Comparison of ENCODE assay signal across 12 mouse cellular contexts in genomic region chrX:129974816-129975215, GRCm38 (mm10).
DNase-seq lines count a peak whose midpoint lies in the region; ATAC-seq and TF ChIP-seq lines count a peak whose summit lies in the region.
"Had no signal": no experiment of that assay in that cellular context is flagged by ENCODE, and none has a peak within 500 bp of the region (broad histone marks: within the 10 kb centered on the region; RNA-seq: fewer than 3 reads in every experiment).

No protein-coding gene starts in this region.

- no peak overlapping the region for H3K4me2 ChIP-seq in intestine, postnatal 0 days (replicated peaks; ENCODE audit: low read depth)
- H3K4me2 ChIP-seq in intestine, embryonic 15.5 days (replicated peaks) = no peak overlapping the region
- H3K4me2 ChIP-seq: heart, embryonic 12.5 days; liver, embryonic 12.5 days; midbrain, embryonic 15.5 days had no signal

- TF ChIP-seq CTCF in intestine, postnatal 0 days (IDR thresholded peaks at IDR 0.05; ENCODE audit: low read depth) = peak; percentile 24; the same call in 1 of the 2 replicates
- TF ChIP-seq CTCF in G1E (IDR thresholded peaks at IDR 0.05; ENCODE audit: low read depth, low read length) = no peak

- H3K36me3 ChIP-seq in intestine, postnatal 0 days (ENCODE audit: control insufficient read depth, insufficient read depth) = no peaks in the 10 kb centered on the region
- no peaks in the 10 kb centered on the region for H3K36me3 ChIP-seq in intestine, embryonic 15.5 days
- no peaks in the 10 kb centered on the region for H3K36me3 ChIP-seq in G1E (replicated peaks)
- H3K36me3 ChIP-seq: heart, embryonic 12.5 days; liver, embryonic 12.5 days; midbrain, embryonic 15.5 days had no signal

- H3K4me1 ChIP-seq in intestine, postnatal 0 days (replicated peaks; ENCODE audit: control insufficient read depth, insufficient read depth, low read length) = no peaks in the 10 kb centered on the region
- no peaks in the 10 kb centered on the region for H3K4me1 ChIP-seq in intestine, embryonic 15.5 days (replicated peaks)
- no peaks in the 10 kb centered on the region for H3K4me1 ChIP-seq in G1E (ENCODE audit: insufficient read depth, low read depth, low read length)
- H3K4me1 ChIP-seq: heart, embryonic 12.5 days; liver, embryonic 12.5 days; midbrain, embryonic 15.5 days had no signal

- no peaks in the 10 kb centered on the region for H3K9me3 ChIP-seq in intestine, postnatal 0 days (ENCODE audit: control insufficient read depth)
- H3K9me3 ChIP-seq in intestine, embryonic 15.5 days = no peaks in the 10 kb centered on the region
- H3K9me3 ChIP-seq in G1E (replicated peaks) = no peaks in the 10 kb centered on the region
- H3K9me3 ChIP-seq: heart, embryonic 12.5 days; liver, embryonic 12.5 days; midbrain, embryonic 15.5 days had no signal

- peak; percentile 1 for DNase-seq in CD4-positive, CD25-positive, alpha-beta regulatory T cell, adult 2 months (ENCODE audit: low read depth, low spot score)
- no peak for DNase-seq in G1E (ENCODE audit: low spot score)
- DNase-seq in cerebellum, postnatal 25 days = peak; percentile 27 to 36
- no peak for DNase-seq in T-cell, adult 2 months (ENCODE audit: low spot score)
- no peak for DNase-seq in adrenal gland, postnatal 10 days
- DNase-seq: kidney, postnatal 4 days had no signal

- H3K27me3 ChIP-seq in intestine, postnatal 0 days (replicated peaks; ENCODE audit: control insufficient read depth, insufficient read depth, low read length) = no peaks in the 10 kb centered on the region
- H3K27me3 ChIP-seq in intestine, embryonic 15.5 days (replicated peaks) = no peaks in the 10 kb centered on the region
- no peaks in the 10 kb centered on the region for H3K27me3 ChIP-seq in G1E (ENCODE audit: insufficient read depth, low read length)
- H3K27me3 ChIP-seq: heart, embryonic 12.5 days; liver, embryonic 12.5 days; midbrain, embryonic 15.5 days had no signal

- no peak overlapping the region for H3K9ac ChIP-seq in intestine, postnatal 0 days (ENCODE audit: low read depth, low read length)
- H3K9ac ChIP-seq in intestine, embryonic 15.5 days = no peak overlapping the region
- H3K9ac ChIP-seq: heart, embryonic 12.5 days; liver, embryonic 12.5 days; midbrain, embryonic 15.5 days had no signal

- WGBS in intestine, postnatal 0 days = 70% methylated on average over 4 of the region's 4 CpGs
- 70% methylated on average over 4 of the region's 4 CpGs for WGBS in intestine, embryonic 15.5 days

- no peak overlapping the region for H3K4me3 ChIP-seq in intestine, postnatal 0 days (ENCODE audit: low read depth, low read length)
- H3K4me3 ChIP-seq in intestine, embryonic 15.5 days (replicated peaks) = no peak overlapping the region
- no peak overlapping the region for H3K4me3 ChIP-seq in G1E (ENCODE audit: low read depth, low read length)
- H3K4me3 ChIP-seq: heart, embryonic 12.5 days; liver, embryonic 12.5 days; midbrain, embryonic 15.5 days had no signal

- no peak overlapping the region for H3K27ac ChIP-seq in intestine, postnatal 0 days (ENCODE audit: low read depth, low read length)
- H3K27ac ChIP-seq in intestine, embryonic 15.5 days = no peak overlapping the region
- H3K27ac ChIP-seq: liver, embryonic 12.5 days; midbrain, embryonic 15.5 days had no signal

- no peak for ATAC-seq in CD4-positive, CD25-positive, alpha-beta regulatory T cell, adult 4 months
- no peak for ATAC-seq in intestine, postnatal 0 days
- no peak for ATAC-seq in intestine, embryonic 15.5 days
- peak; percentile 54 for ATAC-seq in G1E (ENCODE audit: extremely low read depth, insufficient number of reproducible peaks, low FRiP score, poor library complexity, severe bottlenecking)
- ATAC-seq: liver, embryonic 12.5 days; midbrain, embryonic 15.5 days had no signal

Comparison
In these comparisons a context has a peak if more than half of its experiments do, and no peak if none do; other contexts are left out.
1. DNase-seq: peak in CD4-positive, CD25-positive, alpha-beta regulatory T cell, adult 2 months (single experiment) and cerebellum, postnatal 25 days (2 of 2); none in G1E (single experiment), T-cell, adult 2 months (single experiment) and adrenal gland, postnatal 10 days (single experiment).